Mouse (Mus musculus) c-Kit-positive CD71-positive TER-119-positive erythroid progenitor cells, embryonic 14.5 days (primary cell): ENCODE measurements around the gene Bmf.

Experiments
- DNase-seq: peaks from one replicate; pipeline ENCODE4 v3.0.0-alpha.2; 2013; ENCODE audit warnings: low spot score

The Bmf gene

DNA sequence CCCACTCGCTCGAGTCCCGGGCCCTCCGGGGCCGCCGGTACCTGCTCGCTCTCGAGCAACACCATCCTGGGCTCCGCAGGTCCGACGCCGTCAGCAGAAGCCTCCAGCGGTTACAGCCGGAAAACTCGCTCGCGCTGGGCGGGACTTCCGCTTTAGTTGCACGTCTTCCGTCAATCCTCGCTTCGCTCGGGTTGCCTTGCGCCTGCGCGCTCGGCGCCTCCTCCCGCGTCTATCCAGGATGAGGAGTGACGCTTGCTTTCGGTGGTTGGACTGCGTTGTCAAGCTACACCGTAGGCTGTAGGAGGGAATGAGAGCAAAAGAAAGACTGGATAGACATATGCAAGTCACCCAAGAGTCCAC, 70.0 kb downstream of the Bmf start, which contains the start of gene Srp14:
TSS of gene Srp14 (minus strand) at position 162 of the 360 bp plus-strand sequence.
- DNase-seq: peak; percentile 92

GRCm38 (mm10) chr2:118478833-118479549, 70.5 kb downstream of the Bmf start:
- no peak for DNase-seq
